Mouse (Mus musculus): Measurements from ENCODE around the gene Zfp64. TPM values are rescaled to one million over a fixed set of nuclear protein-coding genes. Genes with fewer than 3 reads are reported as not detected.

Gene Zfp64
- polyA plus RNA-seq, 1 experiment from 2014 or later, result 37.4 TPM

DNA sequence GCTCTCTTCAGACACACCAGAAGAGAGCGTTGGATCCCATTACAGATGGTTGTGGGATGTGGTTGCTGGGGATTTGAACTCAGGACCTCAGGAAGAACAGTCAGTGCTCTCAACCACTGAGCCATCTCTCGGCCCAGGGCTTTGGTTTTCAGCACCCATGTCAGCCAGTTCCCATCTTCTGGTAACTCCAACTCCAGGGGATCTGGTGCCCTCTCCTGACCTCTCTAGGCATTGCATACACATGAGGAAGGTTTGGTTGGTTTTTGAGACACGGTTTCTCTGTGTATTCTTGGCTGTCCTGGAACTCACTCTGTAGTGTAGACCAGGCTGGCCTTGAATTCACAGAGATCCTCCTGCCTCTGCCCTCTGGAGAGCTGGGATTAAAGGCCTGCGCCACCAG lies 77.2 kb downstream of the Zfp64 start:
- H3K9ac ChIP-seq (ENCODE audit: low read depth, low read length), result no peak overlapping the region
- 88% methylated on average over 4 of the region's 4 CpGs for WGBS
- H3K4me2 ChIP-seq (replicated peaks; ENCODE audit: low read depth, low read length), result no peak overlapping the region
- no peaks in the 10 kb centered on the region for H3K27me3 ChIP-seq (ENCODE audit: control insufficient read depth, insufficient read depth, low read length)
- H3K9me3 ChIP-seq (ENCODE audit: control insufficient read depth, low read length), result no peaks in the 10 kb centered on the region
- no peaks in the 10 kb centered on the region for H3K36me3 ChIP-seq (ENCODE audit: control insufficient read depth, insufficient read depth, low read length)
- no peak overlapping the region for H3K4me3 ChIP-seq (ENCODE audit: low read depth, low read length)
- ATAC-seq (ENCODE audit: low FRiP score), result no peak
- H3K27ac ChIP-seq (ENCODE audit: low read depth, low read length), result no peak overlapping the region
- no peak for DNase-seq (ENCODE audit: low spot score)
- no peaks in the 10 kb centered on the region for H3K4me1 ChIP-seq (replicated peaks; ENCODE audit: control insufficient read depth, insufficient read depth, low read length)

DNA sequence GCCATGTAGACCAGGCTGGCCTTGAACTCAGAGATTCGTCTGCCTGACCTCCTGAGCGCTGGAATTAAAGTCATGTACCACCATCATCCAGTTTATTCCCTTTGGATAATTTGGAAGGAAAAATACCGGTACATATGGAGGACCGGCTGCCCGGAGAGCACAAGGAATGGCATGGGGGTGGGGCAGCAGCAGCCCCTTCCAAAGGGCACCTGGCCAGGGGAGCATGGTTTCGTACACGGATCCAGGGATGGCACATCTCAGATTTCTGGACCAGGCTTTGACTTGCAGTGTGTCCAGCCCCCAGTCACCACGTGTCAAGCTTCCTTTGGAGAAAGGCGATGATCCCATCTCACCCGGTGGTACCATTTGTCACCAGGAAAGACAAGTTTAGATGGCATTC lies 78.8 kb downstream of the Zfp64 start:
- Histone ChIP-seq H3K4me2 (replicated peaks; ENCODE audit: low read depth, low read length) (no peak overlapping the region), H3K27me3 (ENCODE audit: control insufficient read depth, insufficient read depth, low read length) (no peaks in the 10 kb centered on the region), H3K9me3 (ENCODE audit: control insufficient read depth, low read length) (no peaks in the 10 kb centered on the region), H3K4me3 (ENCODE audit: low read depth, low read length) (no peak overlapping the region), H3K27ac (ENCODE audit: low read depth, low read length) (no peak overlapping the region), H3K4me1 (replicated peaks; ENCODE audit: control insufficient read depth, insufficient read depth, low read length) (0 out of 2 replicates have a peak, but pooled peaks cover 2% of the 10 kb centered on the region), H3K36me3 (ENCODE audit: control insufficient read depth, insufficient read depth, low read length) (no peaks in the 10 kb centered on the region), H3K9ac (ENCODE audit: low read depth, low read length) (no peak overlapping the region)
- WGBS, result 82% methylated on average over 10 of the region's 10 CpGs
- ATAC-seq (ENCODE audit: low FRiP score) (no peak), DNase-seq (ENCODE audit: low spot score) (no peak)

DNA sequence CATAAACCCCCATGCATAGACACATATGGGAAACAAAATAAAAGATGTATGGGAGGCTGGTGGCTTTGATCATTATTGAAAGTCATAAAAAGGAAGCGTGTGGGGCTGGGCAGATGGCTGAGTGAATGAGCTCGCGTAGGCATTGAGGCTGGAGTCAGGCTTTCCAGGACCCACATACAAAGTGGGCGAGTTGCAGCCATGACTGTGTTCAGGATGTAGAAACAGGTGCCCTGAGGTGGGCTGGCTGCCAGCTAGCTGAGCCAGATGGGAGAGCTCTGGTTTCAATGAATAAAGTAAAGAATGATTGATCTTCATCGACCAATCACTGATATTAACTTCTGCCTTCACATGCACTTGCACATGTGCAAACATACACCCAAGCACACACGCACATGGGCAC lies 80.9 kb downstream of the Zfp64 start:
- H3K9me3 ChIP-seq (ENCODE audit: control insufficient read depth, low read length), result no peaks in the 10 kb centered on the region
- DNase-seq (ENCODE audit: low spot score) (no peak), ATAC-seq (ENCODE audit: low FRiP score) (no peak)
- no peaks in the 10 kb centered on the region for H3K27me3 ChIP-seq (ENCODE audit: control insufficient read depth, insufficient read depth, low read length)
- H3K4me3 ChIP-seq (ENCODE audit: low read depth, low read length), result no peak overlapping the region
- H3K36me3 ChIP-seq (ENCODE audit: control insufficient read depth, insufficient read depth, low read length), result no peaks in the 10 kb centered on the region
- no peak overlapping the region for H3K9ac ChIP-seq (ENCODE audit: low read depth, low read length)
- 0 out of 2 replicates have a peak, but pooled peaks cover 2% of the 10 kb centered on the region for H3K4me1 ChIP-seq (replicated peaks; ENCODE audit: control insufficient read depth, insufficient read depth, low read length)
- 93% methylated on average over 6 of the region's 6 CpGs for WGBS
- no peak overlapping the region for H3K4me2 ChIP-seq (replicated peaks; ENCODE audit: low read depth, low read length)
- no peak overlapping the region for H3K27ac ChIP-seq (ENCODE audit: low read depth, low read length)

DNA sequence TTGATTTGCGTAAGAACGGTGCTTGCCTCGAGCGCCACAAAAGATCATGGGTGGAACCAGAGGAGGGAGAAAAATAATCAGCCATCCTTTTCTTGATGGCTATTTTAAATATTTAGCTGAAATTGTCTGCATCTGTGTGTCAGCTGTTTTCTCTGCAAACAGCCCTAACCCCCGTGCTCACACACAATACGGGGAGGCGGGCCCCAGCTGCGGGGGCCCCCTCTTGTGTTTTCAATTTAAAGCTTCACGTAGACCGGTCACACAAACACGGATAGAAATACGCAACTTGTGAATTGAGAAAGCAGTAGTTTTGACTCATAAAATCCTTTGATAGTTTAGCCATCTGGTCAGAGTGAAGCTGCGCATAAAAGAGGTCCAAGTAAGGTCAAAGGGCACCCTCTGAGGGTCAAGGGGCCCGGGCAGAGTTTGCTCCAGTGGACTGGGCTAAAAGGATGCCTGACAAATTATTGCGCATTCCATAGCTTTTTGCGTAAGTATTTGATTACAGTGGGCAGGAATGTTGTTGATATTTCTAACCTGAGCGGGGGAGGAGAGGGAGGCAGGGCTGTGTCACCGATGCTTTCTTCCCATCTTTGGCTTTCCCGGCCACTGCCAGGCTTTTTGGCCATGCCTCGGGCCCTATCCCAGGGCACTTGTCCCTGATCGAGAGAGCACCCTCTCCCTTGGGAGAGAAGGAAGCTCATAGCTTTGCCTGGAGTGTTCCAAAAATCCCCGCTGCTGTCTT lies 83.4 kb downstream of the Zfp64 start:
- H3K27ac ChIP-seq (ENCODE audit: low read depth, low read length), result no peak overlapping the region
- peak overlapping the region; percentile 17; the same call in 1 of the 2 replicates for H3K4me2 ChIP-seq (replicated peaks; ENCODE audit: low read depth, low read length)
- no peaks in the 10 kb centered on the region for H3K9me3 ChIP-seq (ENCODE audit: control insufficient read depth, low read length)
- no peak for ATAC-seq (ENCODE audit: low FRiP score)
- H3K9ac ChIP-seq (ENCODE audit: low read depth, low read length), result no peak overlapping the region
- no peak overlapping the region for H3K4me3 ChIP-seq (ENCODE audit: low read depth, low read length)
- 0 out of 2 replicates have a peak, but pooled peaks cover 2% of the 10 kb centered on the region for H3K4me1 ChIP-seq (replicated peaks; ENCODE audit: control insufficient read depth, insufficient read depth, low read length)
- H3K36me3 ChIP-seq (ENCODE audit: control insufficient read depth, insufficient read depth, low read length), result no peaks in the 10 kb centered on the region
- H3K27me3 ChIP-seq (ENCODE audit: control insufficient read depth, insufficient read depth, low read length), result no peaks in the 10 kb centered on the region
- DNase-seq (ENCODE audit: low spot score), result peak; percentile 43
- WGBS, result 14% methylated on average over 22 of the region's 22 CpGs

DNA sequence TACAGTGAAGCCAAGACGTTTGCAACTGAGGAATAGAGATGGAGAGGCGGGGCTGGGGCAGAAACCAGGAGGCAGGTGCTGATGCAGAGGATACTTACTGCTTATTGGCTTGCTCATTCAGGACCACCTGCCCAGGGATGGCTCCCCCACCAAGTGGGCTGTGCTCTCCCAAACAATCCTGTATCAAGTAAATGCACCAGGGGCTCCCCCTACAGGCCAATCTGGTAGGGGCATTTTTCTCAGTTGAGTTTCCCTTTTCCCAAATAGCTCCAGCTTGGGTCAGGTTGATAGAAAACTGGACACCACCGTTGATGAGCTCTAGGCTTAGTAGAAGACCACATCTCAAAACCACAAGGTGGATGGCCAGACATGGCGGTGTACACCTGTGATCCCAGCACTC lies 84.9 kb downstream of the Zfp64 start:
- Histone ChIP-seq H3K36me3 (ENCODE audit: control insufficient read depth, insufficient read depth, low read length) (no peaks in the 10 kb centered on the region), H3K27me3 (ENCODE audit: control insufficient read depth, insufficient read depth, low read length) (no peaks in the 10 kb centered on the region; the same call in 1 of the 2 replicates), H3K27ac (ENCODE audit: low read depth, low read length) (no peak overlapping the region), H3K4me2 (replicated peaks; ENCODE audit: low read depth, low read length) (no peak overlapping the region), H3K9ac (ENCODE audit: low read depth, low read length) (no peak overlapping the region), H3K4me3 (ENCODE audit: low read depth, low read length) (no peak overlapping the region), H3K9me3 (ENCODE audit: control insufficient read depth, low read length) (no peaks in the 10 kb centered on the region), H3K4me1 (replicated peaks; ENCODE audit: control insufficient read depth, insufficient read depth, low read length) (0 out of 2 replicates have a peak, but pooled peaks cover 2% of the 10 kb centered on the region)
- WGBS, result 62% methylated on average over 4 of the region's 4 CpGs
- ATAC-seq (ENCODE audit: low FRiP score) (no peak), DNase-seq (ENCODE audit: low spot score) (peak; percentile 64)

DNA sequence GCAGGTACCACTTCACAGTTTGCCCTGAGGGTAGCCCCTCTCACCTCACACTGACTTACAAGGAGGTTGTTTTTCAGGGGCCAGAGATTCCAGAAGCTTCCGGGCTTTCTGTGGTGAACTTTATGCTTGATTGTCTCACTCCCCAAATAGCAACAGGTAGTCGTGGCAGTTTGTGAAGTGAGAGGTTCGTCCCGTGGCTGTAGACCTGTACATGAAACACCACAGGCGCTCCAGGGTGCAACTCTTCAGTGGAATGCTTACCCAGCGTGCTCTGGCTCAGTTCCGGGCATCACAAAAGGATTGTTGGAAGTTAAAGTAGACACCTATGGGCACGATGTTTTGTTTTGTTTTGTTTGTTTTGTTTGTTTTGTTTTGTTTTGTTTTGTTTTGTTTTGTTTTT lies 88.4 kb downstream of the Zfp64 start:
- ATAC-seq (ENCODE audit: low FRiP score) (no peak), DNase-seq (ENCODE audit: low spot score) (no peak)
- Histone ChIP-seq H3K27ac (ENCODE audit: low read depth, low read length) (no peak overlapping the region), H3K9me3 (ENCODE audit: control insufficient read depth, low read length) (no peaks in the 10 kb centered on the region), H3K36me3 (ENCODE audit: control insufficient read depth, insufficient read depth, low read length) (no peaks in the 10 kb centered on the region), H3K4me1 (replicated peaks; ENCODE audit: control insufficient read depth, insufficient read depth, low read length) (no peaks in the 10 kb centered on the region), H3K27me3 (ENCODE audit: control insufficient read depth, insufficient read depth, low read length) (no peaks in the 10 kb centered on the region; the same call in 1 of the 2 replicates), H3K9ac (ENCODE audit: low read depth, low read length) (no peak overlapping the region), H3K4me2 (replicated peaks; ENCODE audit: low read depth, low read length) (no peak overlapping the region), H3K4me3 (ENCODE audit: low read depth, low read length) (no peak overlapping the region)
- WGBS, result 87% methylated on average over 8 of the region's 8 CpGs

DNA sequence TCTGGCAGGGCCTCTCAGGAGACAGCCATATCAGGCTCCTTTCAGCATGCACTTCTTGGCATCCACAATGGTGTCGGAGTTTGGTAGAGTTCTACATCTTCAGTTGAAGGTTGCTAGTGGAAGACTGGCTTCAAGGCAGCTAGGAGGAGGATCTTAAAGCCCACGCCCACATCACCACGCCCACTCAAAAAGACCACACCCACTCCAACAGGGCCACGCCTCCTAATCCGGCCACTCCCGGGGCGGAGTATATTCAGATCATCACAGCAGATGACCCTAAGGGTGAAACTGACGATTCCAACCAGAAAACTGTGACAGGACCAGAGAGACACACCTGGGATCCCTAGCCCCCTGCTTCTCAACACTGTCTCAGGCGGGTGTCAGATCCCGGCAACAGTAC lies 89.0 kb downstream of the Zfp64 start:
- 70% methylated on average over 10 of the region's 10 CpGs for WGBS
- Histone ChIP-seq H3K4me3 (ENCODE audit: low read depth, low read length) (no peak overlapping the region), H3K36me3 (ENCODE audit: control insufficient read depth, insufficient read depth, low read length) (no peaks in the 10 kb centered on the region), H3K4me1 (replicated peaks; ENCODE audit: control insufficient read depth, insufficient read depth, low read length) (no peaks in the 10 kb centered on the region), H3K9ac (ENCODE audit: low read depth, low read length) (no peak overlapping the region), H3K27me3 (ENCODE audit: control insufficient read depth, insufficient read depth, low read length) (no peaks in the 10 kb centered on the region; the same call in 1 of the 2 replicates), H3K27ac (ENCODE audit: low read depth, low read length) (no peak overlapping the region), H3K9me3 (ENCODE audit: control insufficient read depth, low read length) (no peaks in the 10 kb centered on the region), H3K4me2 (replicated peaks; ENCODE audit: low read depth, low read length) (no peak overlapping the region)
- ATAC-seq (ENCODE audit: low FRiP score) (no peak), DNase-seq (ENCODE audit: low spot score) (no peak)

DNA sequence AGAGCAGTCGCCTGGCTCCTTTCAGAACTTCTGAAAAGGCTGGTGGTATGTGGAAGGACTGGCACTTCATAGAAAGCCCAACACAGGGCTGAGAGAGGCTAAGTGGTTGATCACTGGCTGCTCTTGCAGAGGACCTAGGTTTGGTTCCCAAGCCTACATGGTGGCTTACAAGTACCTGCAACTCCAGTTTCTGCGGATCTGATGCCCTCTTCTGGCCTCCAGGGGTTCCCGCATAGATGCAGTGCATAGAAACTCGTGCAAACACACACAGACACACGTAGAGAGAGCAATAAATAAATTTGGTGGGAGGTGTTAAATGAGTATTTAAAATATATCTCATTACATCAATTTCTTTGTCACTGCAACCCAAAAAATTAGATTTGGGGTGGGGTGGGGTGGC lies 90.5 kb downstream of the Zfp64 start:
- 89% methylated on average over 5 of the region's 5 CpGs for WGBS
- no peaks in the 10 kb centered on the region for H3K36me3 ChIP-seq (ENCODE audit: control insufficient read depth, insufficient read depth, low read length)
- H3K9ac ChIP-seq (ENCODE audit: low read depth, low read length), result no peak overlapping the region
- H3K4me1 ChIP-seq (replicated peaks; ENCODE audit: control insufficient read depth, insufficient read depth, low read length), result peaks cover 4% of the 10 kb centered on the region
- H3K4me2 ChIP-seq (replicated peaks; ENCODE audit: low read depth, low read length), result no peak overlapping the region
- H3K4me3 ChIP-seq (ENCODE audit: low read depth, low read length), result no peak overlapping the region
- DNase-seq (ENCODE audit: low spot score), result no peak
- H3K9me3 ChIP-seq (ENCODE audit: control insufficient read depth, low read length), result no peaks in the 10 kb centered on the region
- no peak for ATAC-seq (ENCODE audit: low FRiP score)
- H3K27me3 ChIP-seq (ENCODE audit: control insufficient read depth, insufficient read depth, low read length), result no peaks in the 10 kb centered on the region; the same call in 1 of the 2 replicates
- H3K27ac ChIP-seq (ENCODE audit: low read depth, low read length), result no peak overlapping the region

DNA sequence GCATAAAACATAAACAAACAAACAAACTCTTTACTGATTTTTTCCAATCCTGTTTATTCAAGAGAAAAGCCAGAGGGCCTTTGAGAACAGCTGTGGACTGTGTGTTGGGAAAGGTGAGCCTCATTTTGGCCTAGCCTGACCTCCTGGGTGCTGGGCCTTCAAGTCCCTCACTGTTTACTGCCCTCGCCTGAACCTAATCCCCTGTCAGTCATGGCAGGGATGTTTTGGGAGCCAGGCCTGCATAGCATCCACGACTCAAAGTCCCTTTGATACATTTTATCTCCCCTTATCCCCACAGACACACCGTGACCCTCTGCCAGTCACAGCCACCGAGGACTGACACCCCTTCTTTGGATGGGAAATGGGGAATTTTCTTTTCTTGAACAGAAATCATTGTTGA lies 92.7 kb downstream of the Zfp64 start:
- 38% methylated on average over 4 of the region's 4 CpGs for WGBS
- H3K4me3 ChIP-seq (ENCODE audit: low read depth, low read length), result no peak overlapping the region
- ATAC-seq (ENCODE audit: low FRiP score) (no peak), DNase-seq (ENCODE audit: low spot score) (no peak)
- H3K4me2 ChIP-seq (replicated peaks; ENCODE audit: low read depth, low read length), result no peak overlapping the region
- H3K4me1 ChIP-seq (replicated peaks; ENCODE audit: control insufficient read depth, insufficient read depth, low read length), result peaks cover 4% of the 10 kb centered on the region
- no peak overlapping the region for H3K27ac ChIP-seq (ENCODE audit: low read depth, low read length)
- no peaks in the 10 kb centered on the region for H3K9me3 ChIP-seq (ENCODE audit: control insufficient read depth, low read length)
- no peaks in the 10 kb centered on the region; the same call in 1 of the 2 replicates for H3K27me3 ChIP-seq (ENCODE audit: control insufficient read depth, insufficient read depth, low read length)
- no peaks in the 10 kb centered on the region for H3K36me3 ChIP-seq (ENCODE audit: control insufficient read depth, insufficient read depth, low read length)
- H3K9ac ChIP-seq (ENCODE audit: low read depth, low read length), result no peak overlapping the region
